Mouse (Mus musculus) limb, embryonic 11.5 days (tissue): ENCODE measurements at regions not wholly inside any gene's neighbourhood (a gene's known extent, or its start where the extent isn't known, plus 50 kb on each side); places are given as distances from the start of the nearest gene placed in this dataset.

ENCODE experiments used
- ATAC-seq: fragments of 200-750 bp; cut with Nextera tagmentation; 2 replicates; pipeline ENCODE4 v1.8.0; 2017; ENCODE audit warnings: low read depth; ENCODE audit not compliant: insufficient number of reproducible peaks, low FRiP score, low TSS enrichment
- DNase-seq: peaks from one replicate; pipeline ENCODE4 v3.0.0-alpha.2; 2015; ENCODE audit warnings: low spot score
- H3K27ac ChIP-seq: fragments of 300-500 bp; sonication (generic); replicated peaks from 2 replicates; pipeline ENCODE4 v1.5.1; 2014; ENCODE audit warnings: low read depth, mild to moderate bottlenecking, low read length
- H3K27me3 ChIP-seq: fragments of 300-500 bp; sonication (generic); 2 replicates; pipeline ENCODE4 v1.6.1; 2014; ENCODE audit warnings: mild to moderate bottlenecking, low read length, mixed read lengths; ENCODE audit not compliant: control insufficient read depth, insufficient read depth
- H3K36me3 ChIP-seq: fragments of 300-500 bp; sonication (generic); 2 replicates; pipeline ENCODE4 v1.6.1; 2014; ENCODE audit warnings: mild to moderate bottlenecking, low read length, moderate library complexity, mixed read lengths; ENCODE audit not compliant: control insufficient read depth, insufficient read depth
- H3K4me1 ChIP-seq: fragments of 300-500 bp; sonication (generic); 2 replicates; pipeline ENCODE4 v1.6.1; 2014; ENCODE audit warnings: low read length, mixed read lengths; ENCODE audit not compliant: control insufficient read depth, insufficient read depth
- H3K4me2 ChIP-seq: fragments of 300-500 bp; sonication (generic); 2 replicates; pipeline ENCODE4 v1.6.1; 2014; ENCODE audit warnings: low read depth, mild to moderate bottlenecking, moderate library complexity; ENCODE audit not compliant: severe bottlenecking
- H3K4me3 ChIP-seq: fragments of 300-500 bp; sonication (generic); 2 replicates; pipeline ENCODE4 v1.5.1; 2014; ENCODE audit warnings: low read depth, low read length
- H3K9ac ChIP-seq: fragments of 300-500 bp; sonication (generic); 2 replicates; pipeline ENCODE4 v1.6.1; 2014; ENCODE audit warnings: mild to moderate bottlenecking, low read length
- H3K9me3 ChIP-seq: fragments of 300-500 bp; sonication (generic); 2 replicates; pipeline ENCODE4 v1.6.1; 2016; ENCODE audit warnings: low read length; ENCODE audit not compliant: control insufficient read depth
- WGBS: fragments of 180-500 bp; shearing (Covaris S2); extraction: QIAGEN DNeasy Blood & Tissue Kit; methylation state at CpG from one replicate; pipeline ENCODE4 v1.1.7; 2014; 5-methylcytosine and 5-hydroxymethylcytosine counted together

- H3K27me3 ChIP-seq = peaks cover 2% of the 10 kb centered on the region; the same call in 1 of the 2 replicates
- H3K9me3 ChIP-seq = no peaks in the 10 kb centered on the region
- no peak for ATAC-seq
- no peak overlapping the region for H3K4me3 ChIP-seq
- no peaks in the 10 kb centered on the region for H3K4me1 ChIP-seq
- no peak overlapping the region for H3K4me2 ChIP-seq
- WGBS = 45% methylated on average over 8 of the region's 8 CpGs
- no peaks in the 10 kb centered on the region for H3K36me3 ChIP-seq
- no peak overlapping the region for H3K9ac ChIP-seq
- no peak for DNase-seq
- H3K27ac ChIP-seq = no peak overlapping the region
Measured at GRCm38 (mm10) chr13:72358243-72358904, 270.2 kb upstream of the Irx2 start.

- Histone ChIP-seq H3K4me2 (peak overlapping the region; percentile 41), H3K27ac (no peak overlapping the region), H3K36me3 (no peaks in the 10 kb centered on the region), H3K4me3 (no peak overlapping the region), H3K9ac (no peak overlapping the region), H3K27me3 (peaks cover 9% of the 10 kb centered on the region; the same call in 1 of the 2 replicates), H3K9me3 (no peaks in the 10 kb centered on the region), H3K4me1 (peaks cover 14% of the 10 kb centered on the region)
- ATAC-seq (0 out of 2 replicates have a peak, but pooled peaks have one; percentile 24), DNase-seq (peak; percentile 71)
- 6% methylated on average over 24 of the region's 24 CpGs for WGBS
Measured at GRCm38 (mm10) chr13:72365534-72366271, 262.9 kb upstream of the Irx2 start.

- H3K27ac ChIP-seq = no peak overlapping the region
Measured at GRCm38 (mm10) chr13:72366281-72366680, 262.3 kb upstream of the Irx2 start.

GRCm38 (mm10) chr13:72370131-72370530, 258.5 kb upstream of the Irx2 start:
- DNase-seq (no peak), ATAC-seq (no peak)
- Histone ChIP-seq H3K9me3 (no peaks in the 10 kb centered on the region), H3K4me1 (peaks cover 14% of the 10 kb centered on the region), H3K27ac (no peak overlapping the region), H3K4me3 (no peak overlapping the region), H3K36me3 (no peaks in the 10 kb centered on the region), H3K4me2 (no peak overlapping the region), H3K9ac (no peak overlapping the region), H3K27me3 (0 out of 2 replicates have a peak, but pooled peaks cover 6% of the 10 kb centered on the region)
- 70% methylated on average over 1 of the region's 1 CpGs for WGBS

More at GRCm38 (mm10) chr13:72366281-72366680, 262.3 kb upstream of the Irx2 start:
- Histone ChIP-seq H3K36me3 (no peaks in the 10 kb centered on the region), H3K4me1 (peaks cover 14% of the 10 kb centered on the region), H3K9ac (no peak overlapping the region), H3K27me3 (peaks cover 9% of the 10 kb centered on the region; the same call in 1 of the 2 replicates), H3K4me3 (no peak overlapping the region), H3K4me2 (peak overlapping the region; percentile 41), H3K9me3 (no peaks in the 10 kb centered on the region)
- DNase-seq = peak; percentile 50
- WGBS = 13% methylated on average over 11 of the region's 11 CpGs
- no peak for ATAC-seq

- 47% methylated on average over 5 of the region's 5 CpGs for WGBS
- Histone ChIP-seq H3K9ac (no peak overlapping the region), H3K4me1 (peaks cover 5% of the 10 kb centered on the region), H3K36me3 (no peaks in the 10 kb centered on the region), H3K9me3 (no peaks in the 10 kb centered on the region), H3K4me3 (no peak overlapping the region), H3K4me2 (no peak overlapping the region), H3K27me3 (0 out of 2 replicates have a peak, but pooled peaks cover 6% of the 10 kb centered on the region), H3K27ac (no peak overlapping the region)
- ATAC-seq (no peak), DNase-seq (no peak)
Measured at GRCm38 (mm10) chr13:72370997-72371396, 257.6 kb upstream of the Irx2 start.

GRCm38 (mm10) chr13:72393366-72393765, 235.3 kb upstream of the Irx2 start:
- Histone ChIP-seq H3K4me3 (no peak overlapping the region), H3K27ac (no peak overlapping the region), H3K9ac (no peak overlapping the region), H3K4me1 (no peaks in the 10 kb centered on the region), H3K27me3 (no peaks in the 10 kb centered on the region), H3K4me2 (no peak overlapping the region), H3K36me3 (no peaks in the 10 kb centered on the region), H3K9me3 (no peaks in the 10 kb centered on the region)
- WGBS = 96% methylated on average over 2 of the region's 2 CpGs
- DNase-seq = no peak
- ATAC-seq = no peak

- Histone ChIP-seq H3K9ac (no peak overlapping the region), H3K36me3 (no peaks in the 10 kb centered on the region), H3K4me3 (0 out of 2 replicates have a peak overlapping the region, but pooled peaks have one; percentile 10), H3K27ac (0 out of 2 replicates have a peak overlapping the region, but pooled peaks have one; percentile 14), H3K27me3 (no peaks in the 10 kb centered on the region), H3K9me3 (no peaks in the 10 kb centered on the region), H3K4me2 (peak overlapping the region; percentile 24; the same call in 1 of the 2 replicates), H3K4me1 (peaks cover 11% of the 10 kb centered on the region)
- ATAC-seq = peak; percentile 86
- 2% methylated on average over 10 of the region's 10 CpGs for WGBS
- DNase-seq = peak; percentile 82
Measured at GRCm38 (mm10) chr13:72400677-72401076, 227.9 kb upstream of the Irx2 start.

- no peaks in the 10 kb centered on the region for H3K9me3 ChIP-seq
Measured at GRCm38 (mm10) chr13:72409238-72409965, 219.2 kb upstream of the Irx2 start.

More at GRCm38 (mm10) chr13:72409238-72409965, 219.2 kb upstream of the Irx2 start:
- Histone ChIP-seq H3K4me3 (no peak overlapping the region), H3K4me1 (no peaks in the 10 kb centered on the region), H3K27ac (no peak overlapping the region), H3K4me2 (no peak overlapping the region), H3K27me3 (no peaks in the 10 kb centered on the region), H3K36me3 (no peaks in the 10 kb centered on the region), H3K9ac (no peak overlapping the region)
- 89% methylated on average over 11 of the region's 11 CpGs for WGBS
- no peak for DNase-seq
- no peak for ATAC-seq
